10 mouse cellular contexts compared by ENCODE assay signal in the genomic region with DNA sequence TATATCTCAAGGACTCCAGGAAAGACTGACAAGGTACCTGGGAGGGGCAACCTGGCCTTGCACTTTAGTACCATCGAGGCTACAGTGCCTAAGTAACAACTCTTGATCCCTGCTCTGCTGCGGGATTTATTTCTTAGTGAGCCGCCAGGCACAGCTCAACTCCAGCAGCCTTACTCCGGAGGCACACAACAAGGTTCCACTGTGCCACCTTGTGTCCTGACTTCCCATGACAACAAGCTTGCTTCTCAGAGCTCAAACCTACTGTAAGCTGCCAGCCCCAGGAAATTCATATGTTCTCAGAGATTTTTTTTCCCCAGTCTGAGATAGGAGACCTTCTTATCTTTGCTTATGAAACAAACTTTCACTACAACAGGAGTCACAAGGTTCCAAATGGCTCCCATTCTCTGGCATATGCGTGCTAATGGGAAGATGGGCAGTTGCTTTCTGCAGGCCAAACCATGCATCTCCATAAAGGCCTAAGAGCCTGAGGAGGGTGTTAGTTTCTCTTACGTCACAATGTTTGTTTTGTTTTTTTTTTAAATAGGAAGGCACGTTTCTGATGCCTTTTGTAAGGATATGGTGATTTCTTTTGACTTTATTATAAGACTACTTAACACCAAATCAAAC.
DNase-seq lines count a peak whose midpoint lies in the region; ATAC-seq and TF ChIP-seq lines count a peak whose summit lies in the region.
"Had no signal": no experiment of that assay in that cellular context is flagged by ENCODE, and none has a peak within 500 bp of the region (broad histone marks: within the 10 kb centered on the region; RNA-seq: fewer than 3 reads in every experiment).

No protein-coding gene starts in this region.

- H3K27ac ChIP-seq in gastrocnemius, adult 2 months = no peak overlapping the region
- H3K27ac ChIP-seq in liver, postnatal 0 days (ENCODE audit: low read depth) = no peak overlapping the region
- no peak overlapping the region for H3K27ac ChIP-seq in liver, embryonic 11.5 days (ENCODE audit: low read depth, low read length)
- H3K27ac ChIP-seq in hindbrain, postnatal 0 days = no peak overlapping the region
- H3K27ac ChIP-seq: embryonic facial prominence, embryonic 12.5 days had no signal

- H3K9me3 ChIP-seq in liver, postnatal 0 days (ENCODE audit: low read length) = no peaks in the 10 kb centered on the region
- no peaks in the 10 kb centered on the region for H3K9me3 ChIP-seq in liver, embryonic 11.5 days (ENCODE audit: control insufficient read depth, low read length)
- no peaks in the 10 kb centered on the region for H3K9me3 ChIP-seq in hindbrain, postnatal 0 days (ENCODE audit: low read length)
- H3K9me3 ChIP-seq: embryonic facial prominence, embryonic 12.5 days had no signal

- H3K36me3 ChIP-seq in liver, postnatal 0 days (replicated peaks; ENCODE audit: insufficient read depth, low read length) = no peaks in the 10 kb centered on the region
- no peaks in the 10 kb centered on the region for H3K36me3 ChIP-seq in liver, embryonic 11.5 days (ENCODE audit: control insufficient read depth, insufficient read depth, low read length)
- no peaks in the 10 kb centered on the region for H3K36me3 ChIP-seq in hindbrain, postnatal 0 days (ENCODE audit: insufficient read depth, low read length)
- H3K36me3 ChIP-seq: embryonic facial prominence, embryonic 12.5 days; G1E had no signal

- no peaks in the 10 kb centered on the region for H3K4me1 ChIP-seq in liver, postnatal 0 days (ENCODE audit: insufficient read depth)
- H3K4me1 ChIP-seq in liver, embryonic 11.5 days (replicated peaks; ENCODE audit: control insufficient read depth, insufficient read depth, low read length) = no peaks in the 10 kb centered on the region; the same call in none of the 2 replicates
- H3K4me1 ChIP-seq in hindbrain, postnatal 0 days (ENCODE audit: insufficient read depth, low read length) = peaks cover 4% of the 10 kb centered on the region; the same call in 1 of the 2 replicates

- WGBS in liver, postnatal 0 days (ENCODE audit: insufficient replicate concordance) = 47% methylated on average over 7 of the region's 7 CpGs
- WGBS in liver, embryonic 11.5 days = 52% methylated on average over 7 of the region's 7 CpGs
- WGBS in hindbrain, postnatal 0 days = 48% methylated on average over 7 of the region's 7 CpGs

- TF ChIP-seq EP300 in liver, postnatal 0 days (IDR thresholded peaks at IDR 0.05; ENCODE audit: low read depth) = no peak

- peak; percentile 37; the same call in 1 of the 2 replicates for TF ChIP-seq CTCF in gastrocnemius, adult 2 months (IDR thresholded peaks at IDR 0.05)
- peak; percentile 45 for TF ChIP-seq CTCF in liver, postnatal 0 days (IDR thresholded peaks at IDR 0.05; ENCODE audit: low read depth)
- TF ChIP-seq CTCF in hindbrain, postnatal 0 days (IDR thresholded peaks at IDR 0.05; ENCODE audit: low read depth) = peak; percentile 72

- intact Hi-C loops in gastrocnemius, adult 2 months (cut with DNase I) = no loop called here

- H3K4me3 ChIP-seq in gastrocnemius, adult 2 months = no peak overlapping the region
- H3K4me3 ChIP-seq in liver, postnatal 0 days (ENCODE audit: low read depth, low read length) = no peak overlapping the region
- no peak overlapping the region for H3K4me3 ChIP-seq in liver, embryonic 11.5 days (ENCODE audit: low read depth, low read length)
- H3K4me3 ChIP-seq in hindbrain, postnatal 0 days (ENCODE audit: low read length) = no peak overlapping the region
- H3K4me3 ChIP-seq: embryonic facial prominence, embryonic 12.5 days had no signal

- H3K27me3 ChIP-seq in liver, postnatal 0 days (ENCODE audit: insufficient read depth, low read length) = no peaks in the 10 kb centered on the region
- no peaks in the 10 kb centered on the region for H3K27me3 ChIP-seq in liver, embryonic 11.5 days (replicated peaks; ENCODE audit: control insufficient read depth, insufficient read depth, low read length)
- H3K27me3 ChIP-seq in hindbrain, postnatal 0 days (ENCODE audit: insufficient read depth, low read length) = no peaks in the 10 kb centered on the region
- H3K27me3 ChIP-seq: embryonic facial prominence, embryonic 12.5 days had no signal

- ATAC-seq in liver, postnatal 0 days = no peak
- no peak for ATAC-seq in liver, embryonic 11.5 days (replicated peaks; ENCODE audit: low FRiP score)
- no peak; the same call in 1 of the 2 replicates for ATAC-seq in hindbrain, postnatal 0 days

- H3K9ac ChIP-seq in liver, postnatal 0 days (replicated peaks) = no peak overlapping the region
- H3K9ac ChIP-seq in liver, embryonic 11.5 days (ENCODE audit: low read depth, low read length) = no peak overlapping the region
- no peak overlapping the region for H3K9ac ChIP-seq in hindbrain, postnatal 0 days (replicated peaks; ENCODE audit: low read length)
- H3K9ac ChIP-seq: embryonic facial prominence, embryonic 12.5 days had no signal

- H3K4me2 ChIP-seq in liver, postnatal 0 days (ENCODE audit: low read depth, low read length) = no peak overlapping the region
- H3K4me2 ChIP-seq in liver, embryonic 11.5 days = no peak overlapping the region
- H3K4me2 ChIP-seq in hindbrain, postnatal 0 days (ENCODE audit: low read depth, low read length) = no peak overlapping the region

- DNase-seq in gastrocnemius, adult 2 months = no peak
- no peak for DNase-seq in gastrocnemius, adult 18-20 months (ENCODE audit: low spot score)
- no peak for DNase-seq in liver, postnatal 0 days
- no peak for DNase-seq in liver, embryonic 11.5 days (ENCODE audit: low spot score)
- DNase-seq in adrenal gland, postnatal 25 days = peak; percentile 26
- peak; percentile 74 for DNase-seq in hindbrain, postnatal 0 days (ENCODE audit: low spot score)
- no peak for DNase-seq in yolk sac, embryonic 10.5 days (ENCODE audit: low spot score)
- DNase-seq in cerebellum, adult 18-20 months = no peak

Comparison
In these comparisons a context has a peak if more than half of its experiments do, and no peak if none do; other contexts are left out.
1. DNase-seq: peak in adrenal gland, postnatal 25 days (single experiment) and hindbrain, postnatal 0 days (single experiment); none in gastrocnemius, adult 2 months (single experiment), gastrocnemius, adult 18-20 months (single experiment), liver, postnatal 0 days (single experiment), liver, embryonic 11.5 days (single experiment), yolk sac, embryonic 10.5 days (single experiment) and cerebellum, adult 18-20 months (0 of 2).
2. Peak in every context shown above with its lines, with median percentiles within 50 percentile points of each other: CTCF ChIP-seq.